ENCODE assay signal across 31 mouse cellular contexts in the genomic region with DNA sequence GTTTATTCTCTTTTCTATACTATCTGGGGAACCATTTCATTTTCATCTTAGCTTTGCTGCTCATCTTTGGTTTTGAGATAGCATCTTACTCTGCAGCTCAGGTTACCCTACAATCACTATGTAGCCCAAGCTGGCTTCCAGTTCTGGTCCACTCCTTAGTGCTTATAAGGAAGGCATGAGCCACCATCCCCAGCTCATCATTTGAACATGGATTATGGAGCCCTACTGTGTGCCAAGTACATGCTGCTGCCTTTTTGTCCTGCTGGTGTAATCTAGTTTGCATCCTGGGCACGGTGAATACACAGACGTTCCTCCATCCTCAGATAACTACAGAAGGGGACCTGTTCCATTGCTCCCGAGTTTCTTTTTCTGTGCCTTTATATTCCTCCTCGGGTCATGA. TPM values are rescaled to one million over a fixed set of nuclear protein-coding genes. Genes with fewer than 3 reads are reported as not detected.
A peak's percentile ranks its signal among the peaks of the same experiment; 100 is the strongest.
DNase-seq lines count a peak whose midpoint lies in the region; ATAC-seq and TF ChIP-seq lines count a peak whose summit lies in the region.
"Had no signal": no experiment of that assay in that cellular context is flagged by ENCODE, and none has a peak within 500 bp of the region (broad histone marks: within the 10 kb centered on the region; RNA-seq: fewer than 3 reads in every experiment).

No protein-coding gene starts in this region.

- no peak overlapping the region for H3K4me3 ChIP-seq in gastrocnemius, adult 2 months
- no peak overlapping the region for H3K4me3 ChIP-seq in heart, embryonic 14.5 days (ENCODE audit: control insufficient read depth in 1 of 2, insufficient read depth in 1 of 2, low read depth in 1 of 2, low read length in 2 of 2)
- peak overlapping the region; percentile 56 to 60 for H3K4me3 ChIP-seq in MEL (ENCODE audit: control insufficient read depth in 1 of 2, insufficient read depth in 1 of 2, low read depth in 2 of 2, low read length in 2 of 2)
- peak overlapping the region; percentile 68 for H3K4me3 ChIP-seq in liver, embryonic 15.5 days (replicated peaks)
- H3K4me3 ChIP-seq: embryonic facial prominence, embryonic 15.5 days; forebrain, embryonic 10.5 days; hindbrain, embryonic 10.5 days; kidney, embryonic 15.5 days; limb, embryonic 12.5 days; midbrain, embryonic 13.5 days had no signal

- 62% methylated on average over 4 of the region's 4 CpGs for WGBS in heart, embryonic 14.5 days
- 65% methylated on average over 4 of the region's 4 CpGs for WGBS in liver, embryonic 15.5 days (ENCODE audit: insufficient replicate concordance)

- no peak for ATAC-seq in heart, embryonic 14.5 days (ENCODE audit: insufficient number of reproducible peaks, insufficient read depth, low FRiP score, low read depth)
- no peak for ATAC-seq in liver, embryonic 15.5 days (ENCODE audit: insufficient read depth)
- ATAC-seq: forebrain, postnatal 0 days; hindbrain, embryonic 16.5 days; midbrain, embryonic 13.5 days had no signal

- H3K27me3 ChIP-seq in heart, embryonic 14.5 days (ENCODE audit: control insufficient read depth, insufficient read depth, low read length): no peaks in the 10 kb centered on the region
- H3K27me3 ChIP-seq in MEL (ENCODE audit: control insufficient read depth in 1 of 2, insufficient read depth in 2 of 2, low read length in 2 of 2): no peaks in the 10 kb centered on the region
- H3K27me3 ChIP-seq in liver, embryonic 15.5 days: no peaks in the 10 kb centered on the region
- H3K27me3 ChIP-seq: embryonic facial prominence, embryonic 15.5 days; kidney, embryonic 15.5 days; limb, embryonic 12.5 days; midbrain, embryonic 13.5 days had no signal

- no peak for TF ChIP-seq CTCF in gastrocnemius, adult 2 months (IDR thresholded peaks at IDR 0.05)
- TF ChIP-seq CTCF in MEL (IDR thresholded peaks at IDR 0.05 in 2 of 3, conservative IDR thresholded peaks at IDR 0.05 in 1 of 3; ENCODE audit: control insufficient read depth in 1 of 3, insufficient read depth in 1 of 3, low read depth in 2 of 3, low read length in 3 of 3, poor library complexity in 1 of 3, severe bottlenecking in 1 of 3): no peak

- TF ChIP-seq EP300 in MEL (IDR thresholded peaks at IDR 0.05; ENCODE audit: low read depth in 1 of 2, low read length in 2 of 2): peak in 1 of 2 experiments; percentile 6; a peak in 1 of 4 replicates

- H3K4me1 ChIP-seq in heart, embryonic 14.5 days (ENCODE audit: control insufficient read depth in 2 of 2, insufficient read depth in 2 of 2, low read length in 2 of 2): peaks cover 37 to 84% of the 10 kb centered on the region in 2 experiments
- H3K4me1 ChIP-seq in MEL (ENCODE audit: control insufficient read depth in 1 of 2, insufficient read depth in 2 of 2, low read length in 2 of 2): peaks cover 27 to 57% of the 10 kb centered on the region in 2 experiments
- peaks cover 85% of the 10 kb centered on the region for H3K4me1 ChIP-seq in liver, embryonic 15.5 days (replicated peaks)

- H3K36me3 ChIP-seq in heart, embryonic 14.5 days (ENCODE audit: control insufficient read depth, insufficient read depth, low read length): peaks cover 93% of the 10 kb centered on the region
- H3K36me3 ChIP-seq in MEL (ENCODE audit: control insufficient read depth in 1 of 2, insufficient read depth in 2 of 2, low read length in 2 of 2): peaks cover 0 to 47% of the 10 kb centered on the region in 2 experiments; a peak in 2 of 4 replicates
- peaks cover 31% of the 10 kb centered on the region for H3K36me3 ChIP-seq in liver, embryonic 15.5 days (replicated peaks)
- H3K36me3 ChIP-seq: embryonic facial prominence, embryonic 15.5 days; forebrain, embryonic 10.5 days; hindbrain, embryonic 10.5 days; kidney, embryonic 15.5 days; limb, embryonic 12.5 days; midbrain, embryonic 13.5 days had no signal

- TF ChIP-seq RAD21 in MEL (IDR thresholded peaks at IDR 0.05; ENCODE audit: low read depth, low read length): no peak

- peaks cover 25% of the 10 kb centered on the region for H3K79me2 ChIP-seq in MEL (ENCODE audit: control insufficient read depth, insufficient read depth, low read length, poor library complexity)

- no peak for DNase-seq in gastrocnemius, adult 2 months
- DNase-seq in gastrocnemius, adult 8-10 months (ENCODE audit: low spot score in 2 of 2): no peak
- no peak for DNase-seq in heart, postnatal 10 days
- DNase-seq in MEL (ENCODE audit: low read depth, low spot score): no peak
- DNase-seq in right cerebral cortex, postnatal 14 days: no peak
- no peak for DNase-seq in adrenal gland, adult 2 months
- DNase-seq: adrenal gland, postnatal 36 days; cerebellum, adult 11 months; cerebellum, adult 9-11 months; forebrain, postnatal 0 days; kidney, adult 11 months; kidney, postnatal 36 days; lung, adult 2 months; lung, postnatal 14 days had no signal

- intact Hi-C loops in gastrocnemius, adult 2 months (cut with DNase I): loop anchor here (10.0 kb wide), 1 partner anchor 112 kb away; no protein-coding TSS in a partner anchor
- intact Hi-C loops in heart, postnatal 10 days (cut with DNase I): no loop called here

- H3K27ac ChIP-seq in gastrocnemius, adult 2 months: peak overlapping the region; percentile 96
- H3K27ac ChIP-seq in heart, embryonic 14.5 days (replicated peaks in 1 of 2; ENCODE audit: control insufficient read depth in 1 of 2, insufficient read depth in 1 of 2, low read depth in 2 of 2, low read length in 2 of 2): no peak overlapping the region
- peak overlapping the region; percentile 100 for H3K27ac ChIP-seq in MEL (ENCODE audit: control insufficient read depth, low read depth, low read length)
- H3K27ac ChIP-seq in liver, embryonic 15.5 days (replicated peaks): peak overlapping the region; percentile 96
- H3K27ac ChIP-seq: embryonic facial prominence, embryonic 15.5 days; kidney, embryonic 15.5 days; limb, embryonic 12.5 days; midbrain, embryonic 13.5 days; stomach, postnatal 0 days had no signal

- no peak overlapping the region for H3K9ac ChIP-seq in heart, embryonic 14.5 days (ENCODE audit: low read length)
- peak overlapping the region; percentile 80 for H3K9ac ChIP-seq in MEL (ENCODE audit: control insufficient read depth, low read depth, low read length, poor library complexity, severe bottlenecking)
- H3K9ac ChIP-seq in liver, embryonic 15.5 days: peak overlapping the region; percentile 76
- H3K9ac ChIP-seq: embryonic facial prominence, embryonic 15.5 days; forebrain, postnatal 0 days; kidney, embryonic 15.5 days; limb, embryonic 12.5 days; midbrain, embryonic 13.5 days had no signal

- 0 out of 2 replicates have a peak overlapping the region, but pooled peaks have one; percentile 14 for H3K4me2 ChIP-seq in heart, embryonic 14.5 days (ENCODE audit: low read length)
- H3K4me2 ChIP-seq in liver, embryonic 15.5 days: peak overlapping the region; percentile 75
- H3K4me2 ChIP-seq: embryonic facial prominence, embryonic 15.5 days; kidney, embryonic 15.5 days; limb, embryonic 12.5 days; midbrain, embryonic 13.5 days had no signal

- no peaks in the 10 kb centered on the region for H3K9me3 ChIP-seq in heart, embryonic 14.5 days (ENCODE audit: control insufficient read depth, low read length)
- no peaks in the 10 kb centered on the region for H3K9me3 ChIP-seq in MEL (replicated peaks; ENCODE audit: insufficient read depth, low read length)
- H3K9me3 ChIP-seq in liver, embryonic 15.5 days (replicated peaks): no peaks in the 10 kb centered on the region
- H3K9me3 ChIP-seq: embryonic facial prominence, embryonic 15.5 days; forebrain, embryonic 10.5 days; hindbrain, embryonic 10.5 days; kidney, embryonic 15.5 days; limb, embryonic 12.5 days; midbrain, embryonic 13.5 days had no signal

- no peak for TF ChIP-seq POLR2A in MEL (IDR thresholded peaks at IDR 0.05; ENCODE audit: control insufficient read depth in 1 of 2, insufficient read depth in 1 of 2, low read depth in 1 of 2, low read length in 2 of 2, poor library complexity in 1 of 2)

RNA-seq across cellular contexts. Expression of a gene that starts 10.9 kb away (rescaled TPM):
- 10 to 100 TPM; 55.5 to 61.6 TPM for total RNA-seq in gastrocnemius, adult 2 months (2021)
- 10 to 100 TPM; 55.3 to 81.4 (median 68.5) TPM for total RNA-seq in gastrocnemius, adult 8-10 months (2022)
- 364 and 390 TPM in 2 replicates for polyA plus RNA-seq in heart, embryonic 14.5 days (2014; fragmentation: Nextera tagmentation; extraction: Ambion mirVana)
- total RNA-seq in heart, postnatal 10 days (2021): 100 to 1,000 TPM; 675 to 721 TPM
- 15.2 and 17.5 TPM in 2 replicates for total RNA-seq in MEL (2012; rRNA removed)
- polyA plus RNA-seq in MEL (2012; ENCODE audit: insufficient read depth in 1 of 2, insufficient read length in 2 of 2, low read depth in 1 of 2, low replicate concordance in 2 of 2, missing spikeins in 1 of 2): 10 to 100 TPM in 1 of 2 experiments, not detected in 1; 45.4 TPM
- polyA plus RNA-seq in liver, embryonic 15.5 days (2015; fragmentation: Nextera tagmentation; extraction: Ambion mirVana): 22.8 and 23.6 TPM in 2 replicates
- total RNA-seq in adrenal gland, adult 2 months (2021): 1 to 10 TPM; 1.4 to 3.6 TPM
- polyA plus RNA-seq in adrenal gland, adult 2 months (2012; rRNA removed): 2.3 and 2.9 TPM in 2 replicates
- total RNA-seq: monocyte, adult 5-6 weeks had no signal

RNA-seq across cellular contexts. Expression of a gene that starts 26.0 kb away (rescaled TPM):
- not detected for total RNA-seq in gastrocnemius, adult 2 months (2021)
- not detected for total RNA-seq in gastrocnemius, adult 8-10 months (2022)
- polyA plus RNA-seq in heart, embryonic 14.5 days (2014; fragmentation: Nextera tagmentation; extraction: Ambion mirVana): 4.4 and 4.9 TPM in 2 replicates
- not detected for total RNA-seq in heart, postnatal 10 days (2021)
- not detected in 2 replicates for total RNA-seq in MEL (2012; rRNA removed)
- polyA plus RNA-seq in MEL (2012; ENCODE audit: insufficient read depth in 1 of 2, insufficient read length in 2 of 2, low read depth in 1 of 2, low replicate concordance in 2 of 2, missing spikeins in 1 of 2): not detected
- not detected in 2 replicates for polyA plus RNA-seq in liver, embryonic 15.5 days (2015; fragmentation: Nextera tagmentation; extraction: Ambion mirVana)
- under 1 TPM in 1 of 2 experiments, not detected in 1; 0.93 TPM for total RNA-seq in adrenal gland, adult 2 months (2021)
- polyA plus RNA-seq in adrenal gland, adult 2 months (2012; rRNA removed): 4.4 TPM in 1 of 2 replicates, not detected in the other
- total RNA-seq: common myeloid progenitor, adult 5-6 weeks; forebrain, postnatal 0 days; gastrocnemius, postnatal 4 days; left cerebral cortex, postnatal 14 days; megakaryocyte progenitor cell, adult 5-6 weeks; monocyte, adult 5-6 weeks; neutrophil, adult 5-6 weeks had no signal
- polyA plus RNA-seq: embryonic facial prominence, embryonic 15.5 days; forebrain, embryonic 10.5 days; forebrain, postnatal 0 days; hindbrain, embryonic 10.5 days; hindbrain, embryonic 16.5 days; kidney, embryonic 15.5 days; limb, embryonic 12.5 days; lung, adult 2 months; midbrain, embryonic 13.5 days; stomach, postnatal 0 days; thymus, postnatal 0 days had no signal

RNA-seq across cellular contexts. Expression of a gene that starts 26.1 kb away (rescaled TPM):
- total RNA-seq in gastrocnemius, adult 2 months (2021): 100 to 1,000 TPM; 138 to 190 TPM
- total RNA-seq in gastrocnemius, adult 8-10 months (2022): 100 to 1,000 TPM; 115 to 194 (median 149) TPM
- polyA plus RNA-seq in heart, embryonic 14.5 days (2014; fragmentation: Nextera tagmentation; extraction: Ambion mirVana): 337 TPM in 2 replicates
- total RNA-seq in heart, postnatal 10 days (2021): 100 to 1,000 TPM; 250 to 263 TPM
- 293 and 295 TPM in 2 replicates for total RNA-seq in MEL (2012; rRNA removed)
- 100 to 1,000 TPM in 1 of 2 experiments, not detected in 1; 269 TPM for polyA plus RNA-seq in MEL (2012; ENCODE audit: insufficient read depth in 1 of 2, insufficient read length in 2 of 2, low read depth in 1 of 2, low replicate concordance in 2 of 2, missing spikeins in 1 of 2)
- polyA plus RNA-seq in liver, embryonic 15.5 days (2015; fragmentation: Nextera tagmentation; extraction: Ambion mirVana): 202 and 255 TPM in 2 replicates
- total RNA-seq in adrenal gland, adult 2 months (2021): 100 to 1,000 TPM; 223 to 312 TPM
- 34.7 and 43.0 TPM in 2 replicates for polyA plus RNA-seq in adrenal gland, adult 2 months (2012; rRNA removed)

RNA-seq across cellular contexts. Expression of a gene that starts 30.9 kb away (rescaled TPM):
- total RNA-seq in gastrocnemius, adult 2 months (2021): not detected
- total RNA-seq in gastrocnemius, adult 8-10 months (2022): not detected
- 0.15 TPM in 1 of 2 replicates, not detected in the other for polyA plus RNA-seq in heart, embryonic 14.5 days (2014; fragmentation: Nextera tagmentation; extraction: Ambion mirVana)
- not detected for total RNA-seq in heart, postnatal 10 days (2021)
- total RNA-seq in MEL (2012; rRNA removed): 0.10 TPM in 1 of 2 replicates, not detected in the other
- polyA plus RNA-seq in MEL (2012; ENCODE audit: insufficient read depth in 1 of 2, insufficient read length in 2 of 2, low read depth in 1 of 2, low replicate concordance in 2 of 2, missing spikeins in 1 of 2): under 1 TPM in 1 of 2 experiments, not detected in 1; 0.03 TPM
- polyA plus RNA-seq in liver, embryonic 15.5 days (2015; fragmentation: Nextera tagmentation; extraction: Ambion mirVana): 0.03 and 0.05 TPM in 2 replicates
- under 1 TPM; 0.37 to 0.97 TPM for total RNA-seq in adrenal gland, adult 2 months (2021)
- polyA plus RNA-seq in adrenal gland, adult 2 months (2012; rRNA removed): 0.04 TPM in 1 of 2 replicates, not detected in the other
- total RNA-seq: common myeloid progenitor, adult 5-6 weeks; megakaryocyte progenitor cell, adult 5-6 weeks; monocyte, adult 5-6 weeks; neutrophil, adult 5-6 weeks had no signal

Comparison
In these comparisons a context has a peak if more than half of its experiments do, and no peak if none do; other contexts are left out.
1. H3K27ac ChIP-seq: peak in gastrocnemius, adult 2 months (single experiment), MEL (single experiment) and liver, embryonic 15.5 days (single experiment); none in heart, embryonic 14.5 days (0 of 2).
2. H3K4me3 ChIP-seq: peak in MEL (2 of 2) and liver, embryonic 15.5 days (single experiment); none in gastrocnemius, adult 2 months (single experiment) and heart, embryonic 14.5 days (0 of 2).
3. RNA of a gene that starts 10.9 kb away (total RNA-seq): 675 to 721 TPM in heart, postnatal 10 days; 55.3 to 81.4 TPM in gastrocnemius, adult 8-10 months, 55.5 to 61.6 TPM in gastrocnemius, adult 2 months, 15.2 to 17.5 TPM in MEL and 1.4 to 3.6 TPM in adrenal gland, adult 2 months; every median in the first group is over 4 times any median in the second.